Mouse (Mus musculus) limb, embryonic 12.5 days (tissue): Measurements from ENCODE around the gene Rab3c. TPM values are rescaled to one million over a fixed set of nuclear protein-coding genes. Genes with fewer than 3 reads are reported as not detected.

Experiments used
- ATAC-seq: fragments of 200-750 bp; cut with Nextera tagmentation; 2 replicates; pipeline ENCODE4 v1.8.0; 2017; ENCODE audit warnings: low read depth, moderate TSS enrichment; ENCODE audit not compliant: insufficient number of reproducible peaks, insufficient read depth, low FRiP score, low TSS enrichment
- H3K27ac ChIP-seq: fragments of 300-500 bp; sonication (generic); 2 replicates; pipeline ENCODE4 v1.5.1; 2016; ENCODE audit warnings: mild to moderate bottlenecking, moderate library complexity
- H3K27me3 ChIP-seq: fragments of 300-500 bp; sonication (generic); 2 replicates; pipeline ENCODE4 v1.6.1; 2016; ENCODE audit warnings: mild to moderate bottlenecking, moderate library complexity
- H3K36me3 ChIP-seq: fragments of 300-500 bp; sonication (generic); 2 replicates; pipeline ENCODE4 v1.6.1; 2016; ENCODE audit warnings: mild to moderate bottlenecking, moderate library complexity
- H3K4me1 ChIP-seq: fragments of 300-500 bp; sonication (generic); replicated peaks from 2 replicates; pipeline ENCODE4 v1.6.1; 2016
- H3K4me2 ChIP-seq: fragments of 300-500 bp; sonication (generic); 2 replicates; pipeline ENCODE4 v1.6.1; 2016; ENCODE audit warnings: mild to moderate bottlenecking, moderate library complexity
- H3K4me3 ChIP-seq: fragments of 300-500 bp; sonication (generic); replicated peaks from 2 replicates; pipeline ENCODE4 v1.5.1; 2016; ENCODE audit warnings: mild to moderate bottlenecking
- H3K9ac ChIP-seq: fragments of 300-500 bp; sonication (generic); replicated peaks from 2 replicates; pipeline ENCODE4 v1.6.1; 2016; ENCODE audit warnings: mild to moderate bottlenecking, moderate library complexity
- H3K9me3 ChIP-seq: fragments of 300-500 bp; sonication (generic); 2 replicates; pipeline ENCODE4 v1.6.1; 2016; ENCODE audit warnings: mild to moderate bottlenecking, moderate library complexity
- WGBS: fragments of 180-500 bp; shearing (Covaris S2); methylation state at CpG from one replicate; pipeline ENCODE4 v1.1.7; 2016; 5-methylcytosine and 5-hydroxymethylcytosine counted together
- polyA plus RNA-seq: library from polyadenylated mRNA; unstranded; fragments of >200 nt; fragmentation: Nextera tagmentation; extraction: Ambion mirVana; gene quantifications from 2 replicates; pipeline ENCODE4 v1.2.1, GENCODE M21; 2016

The Rab3c gene
- polyA plus RNA-seq, 1 experiment from 2014 or later: 1.5 TPM

DNA sequence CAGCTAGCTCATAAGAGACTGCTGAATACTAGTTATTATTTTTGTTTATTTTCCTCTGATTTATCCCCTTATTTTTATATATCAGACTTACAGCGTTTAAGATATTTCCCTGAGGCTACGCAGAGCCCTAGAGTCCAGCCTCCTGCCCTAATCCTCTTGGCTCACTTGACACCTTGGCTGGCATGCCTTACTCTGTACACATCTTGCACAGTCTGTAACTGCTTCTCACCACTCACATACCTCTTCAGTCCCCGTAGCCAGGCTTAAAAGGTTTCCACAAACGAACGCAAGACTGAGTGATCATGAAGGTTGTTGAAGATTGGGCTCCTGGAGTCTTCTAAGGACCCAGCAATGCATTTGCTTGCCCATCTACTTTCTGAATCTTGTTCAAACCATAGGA lies 29.3 kb downstream of the Rab3c start:
- Histone ChIP-seq H3K27ac (no peak overlapping the region), H3K36me3 (no peaks in the 10 kb centered on the region), H3K27me3 (no peaks in the 10 kb centered on the region), H3K9me3 (no peaks in the 10 kb centered on the region), H3K4me2 (no peak overlapping the region), H3K4me1 (no peaks in the 10 kb centered on the region), H3K4me3 (no peak overlapping the region), H3K9ac (no peak overlapping the region)
- no peak for ATAC-seq
- WGBS: 81% methylated on average over 5 of the region's 5 CpGs

DNA sequence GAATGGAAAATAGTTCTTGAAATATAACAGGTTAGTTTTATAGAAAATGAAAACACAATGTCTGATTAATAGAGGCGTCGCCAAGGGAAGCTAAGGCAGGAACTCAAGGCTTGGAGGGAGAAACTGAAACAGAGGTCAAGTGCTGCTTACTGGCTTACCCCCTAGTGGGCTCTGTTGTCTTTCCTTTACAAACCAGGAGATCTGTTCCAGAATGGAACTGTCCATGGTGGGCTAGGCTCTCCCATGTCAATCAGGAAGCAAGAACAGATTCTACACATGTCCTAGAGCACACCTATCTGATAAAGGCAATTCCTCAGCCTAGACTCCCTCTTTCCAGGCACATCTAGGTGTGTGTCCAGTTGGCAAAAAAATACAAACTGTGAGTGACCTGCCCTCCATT lies 32.3 kb downstream of the Rab3c start:
- no peak overlapping the region for H3K4me2 ChIP-seq
- no peak overlapping the region for H3K9ac ChIP-seq
- H3K27ac ChIP-seq: no peak overlapping the region
- 70% methylated on average over 2 of the region's 2 CpGs for WGBS
- 0 out of 2 replicates have a peak, but pooled peaks cover 3% of the 10 kb centered on the region for H3K9me3 ChIP-seq
- no peaks in the 10 kb centered on the region for H3K27me3 ChIP-seq
- H3K4me3 ChIP-seq: no peak overlapping the region
- no peaks in the 10 kb centered on the region for H3K4me1 ChIP-seq
- no peaks in the 10 kb centered on the region for H3K36me3 ChIP-seq
- no peak for ATAC-seq

DNA sequence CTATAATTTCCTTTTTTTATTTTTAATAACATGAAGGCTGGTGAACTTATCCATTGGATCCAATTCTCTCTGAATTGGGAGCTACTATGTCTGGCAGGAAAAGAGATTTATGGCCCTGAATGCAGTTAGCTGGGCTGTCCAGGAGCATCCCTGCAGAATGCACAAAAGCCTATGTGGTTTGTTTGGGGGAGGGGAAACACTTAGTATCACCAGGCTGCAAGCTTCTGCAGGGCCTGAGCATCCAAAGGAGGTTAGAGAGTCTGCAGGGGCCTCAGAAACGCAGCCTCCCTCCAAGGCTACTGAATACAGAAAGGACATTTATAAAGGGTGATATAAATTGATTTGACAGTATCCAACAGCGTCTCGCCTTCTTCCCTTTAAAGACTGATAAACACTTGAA lies 41.8 kb downstream of the Rab3c start:
- Histone ChIP-seq H3K4me3 (no peak overlapping the region), H3K27ac (no peak overlapping the region), H3K4me2 (no peak overlapping the region), H3K9ac (no peak overlapping the region), H3K36me3 (no peaks in the 10 kb centered on the region), H3K27me3 (no peaks in the 10 kb centered on the region), H3K4me1 (0 out of 2 replicates have a peak, but pooled peaks cover 3% of the 10 kb centered on the region), H3K9me3 (no peaks in the 10 kb centered on the region)
- ATAC-seq: no peak
- WGBS: 63% methylated on average over 3 of the region's 3 CpGs

DNA sequence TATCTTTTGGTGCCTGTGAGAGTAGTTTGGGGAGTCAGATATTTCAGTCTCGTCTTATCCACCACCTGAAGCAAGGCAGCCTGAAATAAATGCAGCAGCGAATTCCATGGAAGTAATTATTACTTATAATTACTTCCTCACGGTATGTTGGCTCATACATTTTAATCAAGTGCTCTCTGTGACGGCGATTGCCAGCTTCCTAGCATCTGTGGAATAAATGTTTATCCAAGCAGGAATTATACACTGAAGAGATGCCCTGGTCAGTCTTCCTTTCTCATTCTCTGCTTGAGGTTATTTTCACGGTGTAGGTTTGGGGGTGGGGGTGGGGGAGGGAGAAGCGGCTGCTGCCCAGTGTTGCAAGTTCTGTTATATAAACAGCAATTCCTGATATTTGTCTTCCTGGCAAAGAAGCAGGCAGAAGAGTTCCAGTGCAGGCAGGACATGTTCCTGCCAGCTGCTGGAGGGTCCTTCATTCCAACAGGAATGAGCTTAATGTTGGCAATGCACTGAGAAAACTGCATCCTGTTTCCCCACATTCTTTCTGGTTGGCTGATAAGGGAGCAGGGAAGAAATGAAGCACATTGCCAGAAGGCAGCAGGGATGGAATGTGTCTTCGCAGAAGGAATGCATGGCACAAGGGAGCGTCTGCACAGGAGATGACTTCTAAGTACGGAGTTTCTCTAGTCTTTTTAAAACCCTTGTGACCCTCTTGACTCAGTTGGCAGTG lies 43.4 kb downstream of the Rab3c start:
- ATAC-seq: no peak
- H3K9me3 ChIP-seq: no peaks in the 10 kb centered on the region
- no peaks in the 10 kb centered on the region for H3K36me3 ChIP-seq
- H3K27ac ChIP-seq: no peak overlapping the region
- H3K4me3 ChIP-seq: no peak overlapping the region
- H3K4me1 ChIP-seq: 0 out of 2 replicates have a peak, but pooled peaks cover 3% of the 10 kb centered on the region
- no peak overlapping the region for H3K4me2 ChIP-seq
- no peaks in the 10 kb centered on the region for H3K27me3 ChIP-seq
- WGBS: 41% methylated on average over 10 of the region's 10 CpGs
- no peak overlapping the region for H3K9ac ChIP-seq

DNA sequence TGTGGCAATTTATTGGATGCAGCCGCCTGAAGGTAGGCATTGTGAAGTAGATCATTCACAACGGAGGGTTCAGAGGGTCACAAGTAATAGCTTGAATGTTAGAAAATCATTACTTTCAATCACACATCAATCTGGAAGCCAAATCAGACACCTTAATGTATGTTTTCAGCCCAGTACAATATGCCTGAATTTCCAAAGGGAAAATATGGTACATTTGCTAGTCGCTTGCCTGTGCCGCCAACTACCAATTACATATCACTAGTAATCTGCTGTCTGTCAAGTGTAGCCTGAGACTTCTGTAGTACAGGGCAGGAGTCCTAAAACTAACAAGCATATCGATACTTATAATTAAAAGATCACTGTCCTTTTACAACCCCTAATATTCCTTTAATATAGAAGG lies 47.4 kb downstream of the Rab3c start:
- Histone ChIP-seq H3K27me3 (no peaks in the 10 kb centered on the region), H3K4me3 (no peak overlapping the region), H3K9me3 (no peaks in the 10 kb centered on the region), H3K9ac (no peak overlapping the region), H3K36me3 (no peaks in the 10 kb centered on the region), H3K27ac (no peak overlapping the region), H3K4me2 (no peak overlapping the region), H3K4me1 (0 out of 2 replicates have a peak, but pooled peaks cover 3% of the 10 kb centered on the region)
- WGBS: 86% methylated on average over 5 of the region's 5 CpGs
- ATAC-seq: no peak

DNA sequence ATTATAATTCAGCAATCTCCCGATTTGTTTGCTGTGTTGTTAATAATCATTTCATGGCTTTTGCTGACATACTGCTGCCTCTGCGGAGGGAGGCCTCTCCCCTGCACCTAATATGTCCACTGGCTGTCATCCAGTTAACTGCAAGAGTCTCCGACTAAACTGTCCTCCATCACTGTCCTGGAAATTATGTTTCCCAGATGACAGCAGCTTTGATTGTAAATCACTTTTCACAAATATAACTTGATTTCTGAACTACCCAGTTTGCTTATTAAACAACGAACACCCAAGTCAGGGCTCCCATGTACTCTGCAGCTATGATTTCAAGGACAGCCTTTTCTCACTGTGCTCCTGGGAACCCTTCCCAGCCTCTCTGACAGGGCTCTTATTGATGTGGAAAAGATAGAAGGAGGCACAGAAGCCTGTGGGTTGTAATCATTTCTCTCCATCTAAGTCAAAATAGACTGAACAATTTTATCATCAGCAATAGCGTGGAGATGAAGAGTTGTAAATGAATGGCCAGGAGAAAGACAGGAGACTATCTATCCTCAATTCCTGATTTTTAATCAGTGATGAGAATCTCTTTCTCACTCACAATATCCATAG lies 49.6 kb downstream of the Rab3c start:
- Histone ChIP-seq H3K36me3 (no peaks in the 10 kb centered on the region), H3K9ac (no peak overlapping the region), H3K27ac (no peak overlapping the region), H3K4me2 (no peak overlapping the region), H3K27me3 (no peaks in the 10 kb centered on the region), H3K9me3 (no peaks in the 10 kb centered on the region), H3K4me3 (no peak overlapping the region), H3K4me1 (no peaks in the 10 kb centered on the region)
- ATAC-seq: no peak
- 80% methylated on average over 5 of the region's 5 CpGs for WGBS

DNA sequence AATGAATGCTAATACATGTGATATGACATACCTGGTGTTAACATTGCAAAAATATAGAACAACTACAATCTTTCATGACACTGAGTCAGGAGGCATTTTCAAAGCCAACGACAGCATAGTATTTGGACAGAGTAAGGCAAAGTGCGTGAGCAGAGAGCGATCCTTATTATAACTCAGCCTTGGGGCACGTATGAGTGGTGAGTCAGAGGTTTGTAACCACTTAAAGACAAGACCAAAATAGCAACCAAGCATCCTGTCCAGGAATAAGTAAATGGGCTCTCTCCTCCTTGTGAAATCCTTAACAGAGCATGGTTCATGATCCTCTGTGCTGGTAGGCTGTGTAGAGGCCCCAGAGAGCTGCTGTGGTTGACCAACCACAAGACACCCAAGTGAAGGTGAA lies 50.8 kb downstream of the Rab3c start:
- no peaks in the 10 kb centered on the region for H3K4me1 ChIP-seq

DNA sequence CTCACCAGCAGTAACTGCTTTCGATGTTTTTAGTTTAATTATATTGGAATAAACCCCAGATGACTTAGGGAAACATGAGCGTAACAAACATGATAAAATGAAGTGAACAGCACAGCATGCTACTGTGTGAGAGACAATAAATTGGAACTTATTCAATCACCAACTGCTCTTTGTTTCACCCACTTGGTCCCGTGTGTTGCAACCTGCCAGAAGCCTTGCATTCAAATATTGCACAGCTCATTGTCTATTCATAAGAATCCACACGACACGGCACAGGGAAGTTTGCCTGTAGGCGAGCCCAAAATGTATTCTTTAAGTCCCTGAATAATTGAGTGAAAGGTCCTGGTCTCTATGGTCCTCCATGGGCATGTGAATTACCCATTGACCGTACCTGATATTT lies 61.6 kb downstream of the Rab3c start:
- no peaks in the 10 kb centered on the region for H3K4me1 ChIP-seq
- H3K4me2 ChIP-seq: no peak overlapping the region
- no peak for ATAC-seq
- H3K27me3 ChIP-seq: no peaks in the 10 kb centered on the region
- no peak overlapping the region for H3K9ac ChIP-seq
- no peak overlapping the region for H3K4me3 ChIP-seq
- no peak overlapping the region for H3K27ac ChIP-seq
- H3K9me3 ChIP-seq: no peaks in the 10 kb centered on the region
- no peaks in the 10 kb centered on the region for H3K36me3 ChIP-seq
- 90% methylated on average over 7 of the region's 7 CpGs for WGBS

More for the DNA sequence above, 50.8 kb downstream of the Rab3c start:
- H3K9ac ChIP-seq: no peak overlapping the region
- no peaks in the 10 kb centered on the region for H3K27me3 ChIP-seq
- WGBS: 89% methylated on average over 4 of the region's 4 CpGs
- ATAC-seq: no peak
- H3K4me3 ChIP-seq: no peak overlapping the region
- no peaks in the 10 kb centered on the region for H3K36me3 ChIP-seq
- no peaks in the 10 kb centered on the region for H3K9me3 ChIP-seq
- H3K4me2 ChIP-seq: no peak overlapping the region
- H3K27ac ChIP-seq: no peak overlapping the region

DNA sequence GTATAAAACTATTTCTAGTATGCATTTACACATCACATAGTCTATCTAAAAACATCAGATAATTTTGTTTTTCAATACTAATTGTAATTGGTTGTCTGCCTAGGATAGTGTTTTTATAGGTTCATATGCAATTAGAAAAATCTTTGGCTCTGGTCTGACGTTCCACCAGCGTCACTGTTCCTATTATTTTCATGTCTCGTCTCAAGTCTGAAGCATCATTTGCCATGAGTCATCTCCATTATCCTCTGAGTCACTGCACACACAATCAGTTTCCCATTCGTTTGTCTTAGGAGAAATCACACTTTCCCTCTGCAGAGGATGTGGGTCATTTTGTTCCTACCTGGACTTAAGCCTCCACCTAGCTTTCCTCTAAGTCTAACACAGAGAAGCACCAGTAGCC lies 62.3 kb downstream of the Rab3c start:
- Histone ChIP-seq H3K4me2 (no peak overlapping the region), H3K27me3 (no peaks in the 10 kb centered on the region), H3K36me3 (no peaks in the 10 kb centered on the region), H3K27ac (no peak overlapping the region), H3K9me3 (no peaks in the 10 kb centered on the region), H3K9ac (no peak overlapping the region), H3K4me1 (no peaks in the 10 kb centered on the region), H3K4me3 (no peak overlapping the region)
- ATAC-seq: no peak
- WGBS: 88% methylated on average over 4 of the region's 4 CpGs

DNA sequence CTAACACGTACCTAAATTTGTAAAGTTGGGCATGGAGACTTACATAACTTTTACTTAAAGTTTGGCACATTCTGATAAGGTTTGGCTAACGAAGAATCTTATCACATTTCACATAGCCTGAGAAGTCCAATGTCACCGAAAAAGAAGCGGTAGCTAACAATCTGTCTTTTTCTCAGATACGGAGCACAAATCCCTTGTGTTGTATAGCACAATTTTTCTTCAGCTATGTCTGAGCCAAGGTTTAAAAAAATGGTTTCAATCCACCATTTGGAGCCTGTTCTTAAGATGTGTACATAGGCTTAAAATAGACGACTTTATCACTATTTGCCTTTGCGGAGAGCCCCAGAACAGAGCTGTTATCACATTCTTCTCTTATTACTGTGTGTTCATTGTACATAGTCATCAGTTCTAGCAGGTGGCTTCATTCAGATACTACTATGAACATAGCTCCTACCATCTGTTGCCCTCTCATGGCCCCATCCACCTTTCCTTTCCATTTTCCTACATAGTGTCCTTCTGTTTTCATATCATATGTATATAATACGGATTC lies 69.2 kb downstream of the Rab3c start:
- H3K9ac ChIP-seq: no peak overlapping the region
- no peak overlapping the region for H3K4me2 ChIP-seq
- H3K4me3 ChIP-seq: no peak overlapping the region
- H3K36me3 ChIP-seq: no peaks in the 10 kb centered on the region
- 91% methylated on average over 8 of the region's 8 CpGs for WGBS
- H3K27me3 ChIP-seq: no peaks in the 10 kb centered on the region
- ATAC-seq: no peak
- H3K9me3 ChIP-seq: no peaks in the 10 kb centered on the region
- H3K4me1 ChIP-seq: no peaks in the 10 kb centered on the region
- H3K27ac ChIP-seq: no peak overlapping the region

DNA sequence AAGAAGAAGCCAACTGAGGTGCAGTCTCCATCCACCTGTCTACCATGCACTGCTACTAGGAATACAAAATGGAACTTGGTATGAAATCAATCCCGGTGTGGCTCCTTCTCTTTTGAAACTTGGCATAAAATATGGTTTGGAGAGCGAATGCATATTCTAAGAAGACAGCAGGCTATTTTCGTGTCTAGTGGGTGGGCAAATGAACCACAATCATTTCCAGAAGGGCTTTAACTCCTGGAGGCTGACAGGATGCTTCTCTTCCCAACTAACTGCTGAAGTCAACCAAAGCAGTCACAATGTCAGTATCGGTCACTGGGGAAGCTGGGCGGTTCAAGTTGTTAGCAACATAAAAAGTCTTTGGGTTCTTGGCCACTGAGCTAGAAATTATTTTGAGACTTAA lies 81.9 kb downstream of the Rab3c start:
- Histone ChIP-seq H3K36me3 (no peaks in the 10 kb centered on the region), H3K27me3 (no peaks in the 10 kb centered on the region), H3K4me2 (no peak overlapping the region), H3K9ac (no peak overlapping the region), H3K4me1 (no peaks in the 10 kb centered on the region), H3K9me3 (no peaks in the 10 kb centered on the region), H3K4me3 (no peak overlapping the region), H3K27ac (no peak overlapping the region)
- ATAC-seq: no peak
- WGBS: 88% methylated on average over 5 of the region's 5 CpGs
